Mouse (Mus musculus) bone marrow macrophage, adult 2 months (primary cell): ENCODE data around the gene Fam72a.

Experiments used
- CTCF ChIP-seq: IDR thresholded peaks from 2 replicates; pipeline ENCODE4 v1.5.1; 2012; ENCODE audit warnings: low read depth, mild to moderate bottlenecking, low read length, moderate library complexity
- POLR2A ChIP-seq: IDR thresholded peaks from 2 replicates; pipeline ENCODE4 v1.6.1; 2012; ENCODE audit warnings: mild to moderate bottlenecking, low read depth, low read length, borderline replicate concordance

- TF ChIP-seq POLR2A (no peak), CTCF (no peak)
Observed at GRCm38 (mm10) chr1:131523794-131524193, 3.9 kb upstream of the Fam72a start.
